Mouse (Mus musculus) E14TG2a.4 (cell line): ENCODE data around the gene Galns.

Source experiments
- H3K27me3 ChIP-seq: 2 replicates; pipeline ENCODE4 v1.6.1; 2014; ENCODE audit warnings: low read length, control low read depth; ENCODE audit not compliant: insufficient read depth
- H3K36me3 ChIP-seq: 2 replicates; pipeline ENCODE4 v1.6.1; 2014; ENCODE audit warnings: low read length, control low read depth; ENCODE audit not compliant: insufficient read depth
- H3K4me1 ChIP-seq: replicated peaks from 2 replicates; pipeline ENCODE4 v1.6.1; 2014; ENCODE audit warnings: low read depth, low read length, control low read depth
- H3K4me3 ChIP-seq: replicated peaks from 2 replicates; pipeline ENCODE4 v1.5.1; 2014; ENCODE audit warnings: mild to moderate bottlenecking, low read length
- H3K9me3 ChIP-seq: 2 replicates; pipeline ENCODE4 v1.6.1; 2014; ENCODE audit warnings: low read length, control low read depth
- CTCF ChIP-seq: conservative IDR thresholded peaks from 2 replicates; pipeline ENCODE4 v1.5.1; 2014; ENCODE audit warnings: low read length
- NANOG ChIP-seq: IDR thresholded peaks from 2 replicates; pipeline ENCODE4 v1.6.1; 2014; ENCODE audit warnings: borderline replicate concordance, low read length, mixed read lengths
- POU5F1 ChIP-seq: IDR thresholded peaks from 2 replicates; pipeline ENCODE4 v1.6.1; 2014; ENCODE audit warnings: low read length, borderline replicate concordance

Gene Galns

GRCm38 (mm10) chr8:122538310-122539076, 72.8 kb downstream of the Galns start:
- peaks cover 45% of the 10 kb centered on the region for H3K36me3 ChIP-seq
- H3K27me3 ChIP-seq, result no peaks in the 10 kb centered on the region
- H3K9me3 ChIP-seq, result no peaks in the 10 kb centered on the region
- no peak for TF ChIP-seq NANOG
- no peak for TF ChIP-seq POU5F1
- no peak for TF ChIP-seq CTCF
- peaks cover 60% of the 10 kb centered on the region for H3K4me1 ChIP-seq
- no peak overlapping the region for H3K4me3 ChIP-seq

- no peaks in the 10 kb centered on the region for H3K27me3 ChIP-seq
- no peaks in the 10 kb centered on the region for H3K9me3 ChIP-seq
- no peak overlapping the region for H3K4me3 ChIP-seq
- TF ChIP-seq POU5F1 (no peak), CTCF (no peak), NANOG (no peak)
- H3K36me3 ChIP-seq, result peaks cover 39% of the 10 kb centered on the region
- H3K4me1 ChIP-seq, result peaks cover 60% of the 10 kb centered on the region
Observed at GRCm38 (mm10) chr8:122537812-122538211, 73.5 kb downstream of the Galns start.

GRCm38 (mm10) chr8:122537033-122537432, 74.2 kb downstream of the Galns start:
- Histone ChIP-seq H3K27me3 (no peaks in the 10 kb centered on the region), H3K4me1 (peaks cover 60% of the 10 kb centered on the region), H3K36me3 (peaks cover 37% of the 10 kb centered on the region), H3K9me3 (no peaks in the 10 kb centered on the region), H3K4me3 (no peak overlapping the region)
- no peak for TF ChIP-seq POU5F1

- 0 out of 2 replicates have a peak overlapping the region, but pooled peaks have one; percentile 13 for H3K4me3 ChIP-seq
- peaks cover 64% of the 10 kb centered on the region for H3K36me3 ChIP-seq
- no peak for TF ChIP-seq POU5F1
- TF ChIP-seq NANOG, result no peak
- TF ChIP-seq CTCF, result no peak
- H3K4me1 ChIP-seq, result peaks cover 71% of the 10 kb centered on the region
- H3K27me3 ChIP-seq, result no peaks in the 10 kb centered on the region
- no peaks in the 10 kb centered on the region for H3K9me3 ChIP-seq
Observed at GRCm38 (mm10) chr8:122531312-122531711, 80.0 kb downstream of the Galns start.

GRCm38 (mm10) chr8:122529159-122529558, 82.1 kb downstream of the Galns start:
- Histone ChIP-seq H3K36me3 (peaks cover 66% of the 10 kb centered on the region), H3K4me3 (no peak overlapping the region), H3K4me1 (peaks cover 90% of the 10 kb centered on the region), H3K27me3 (no peaks in the 10 kb centered on the region), H3K9me3 (no peaks in the 10 kb centered on the region)
- TF ChIP-seq CTCF, result no peak
- TF ChIP-seq POU5F1, result no peak
- TF ChIP-seq NANOG, result no peak
